Mouse (Mus musculus) E14TG2a.4 (cell line): ENCODE results near the gene Gm45521.

Experiments used
- H3K27me3 ChIP-seq: 2 replicates; pipeline ENCODE4 v1.6.1; 2014; ENCODE audit warnings: low read length, control low read depth; ENCODE audit not compliant: insufficient read depth
- H3K36me3 ChIP-seq: 2 replicates; pipeline ENCODE4 v1.6.1; 2014; ENCODE audit warnings: low read length, control low read depth; ENCODE audit not compliant: insufficient read depth
- H3K4me1 ChIP-seq: replicated peaks from 2 replicates; pipeline ENCODE4 v1.6.1; 2014; ENCODE audit warnings: low read depth, low read length, control low read depth
- H3K4me3 ChIP-seq: replicated peaks from 2 replicates; pipeline ENCODE4 v1.5.1; 2014; ENCODE audit warnings: mild to moderate bottlenecking, low read length
- H3K9me3 ChIP-seq: 2 replicates; pipeline ENCODE4 v1.6.1; 2014; ENCODE audit warnings: low read length, control low read depth
- CTCF ChIP-seq: conservative IDR thresholded peaks from 2 replicates; pipeline ENCODE4 v1.5.1; 2014; ENCODE audit warnings: low read length
- NANOG ChIP-seq: IDR thresholded peaks from 2 replicates; pipeline ENCODE4 v1.6.1; 2014; ENCODE audit warnings: borderline replicate concordance, low read length, mixed read lengths
- POU5F1 ChIP-seq: IDR thresholded peaks from 2 replicates; pipeline ENCODE4 v1.6.1; 2014; ENCODE audit warnings: low read length, borderline replicate concordance

Gene Gm45521

DNA sequence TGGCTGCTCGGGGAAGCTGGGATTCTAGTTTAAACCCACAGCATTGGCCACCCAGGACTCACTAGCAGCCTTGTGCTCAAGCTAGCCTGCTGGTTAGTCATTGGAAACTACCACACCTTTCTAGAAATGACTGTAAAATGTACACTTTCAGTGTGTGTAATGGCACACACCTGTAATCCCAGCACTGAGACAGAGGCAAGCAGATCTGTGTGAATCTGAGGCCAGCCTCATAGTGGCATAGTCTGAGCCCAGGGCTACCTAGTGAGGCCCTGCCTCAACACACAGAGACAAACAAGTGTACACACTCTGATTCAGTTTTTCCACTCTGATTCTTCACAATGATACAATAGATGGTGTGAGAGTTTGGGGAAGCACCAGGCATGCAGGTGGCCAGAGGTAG is 32.3 kb downstream of the Gm45521 start:
- no peak overlapping the region for H3K4me3 ChIP-seq
- TF ChIP-seq CTCF (no peak), POU5F1 (no peak), NANOG (no peak)
- peaks cover under 1% of the 10 kb centered on the region for H3K4me1 ChIP-seq
- no peaks in the 10 kb centered on the region for H3K36me3 ChIP-seq
- no peaks in the 10 kb centered on the region for H3K9me3 ChIP-seq
- H3K27me3 ChIP-seq = peaks cover 8% of the 10 kb centered on the region; the same call in 1 of the 2 replicates

DNA sequence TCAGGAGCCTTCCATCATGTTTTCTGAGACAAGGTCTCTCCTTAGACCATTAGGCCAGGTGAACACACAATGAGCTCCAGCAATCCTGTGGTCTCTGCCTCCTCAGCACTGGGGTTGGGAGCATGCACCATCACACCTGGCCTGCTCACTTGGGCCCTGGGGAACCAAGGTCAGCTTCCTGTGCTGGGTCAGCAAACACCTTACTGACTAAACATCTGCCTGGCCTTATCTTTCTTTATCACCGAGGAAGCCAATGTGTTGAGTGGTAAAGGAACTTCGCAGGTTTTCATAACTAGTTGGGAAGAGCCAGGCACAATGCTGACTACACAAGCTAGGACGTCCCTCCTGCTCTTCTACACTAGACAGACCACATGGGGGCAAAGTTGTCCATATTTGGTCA is 32.9 kb downstream of the Gm45521 start:
- Histone ChIP-seq H3K36me3 (no peaks in the 10 kb centered on the region), H3K4me1 (peaks cover 6% of the 10 kb centered on the region), H3K27me3 (peaks cover 8% of the 10 kb centered on the region; the same call in 1 of the 2 replicates), H3K4me3 (no peak overlapping the region), H3K9me3 (no peaks in the 10 kb centered on the region)
- no peak for TF ChIP-seq POU5F1
- TF ChIP-seq NANOG = no peak
- no peak for TF ChIP-seq CTCF

DNA sequence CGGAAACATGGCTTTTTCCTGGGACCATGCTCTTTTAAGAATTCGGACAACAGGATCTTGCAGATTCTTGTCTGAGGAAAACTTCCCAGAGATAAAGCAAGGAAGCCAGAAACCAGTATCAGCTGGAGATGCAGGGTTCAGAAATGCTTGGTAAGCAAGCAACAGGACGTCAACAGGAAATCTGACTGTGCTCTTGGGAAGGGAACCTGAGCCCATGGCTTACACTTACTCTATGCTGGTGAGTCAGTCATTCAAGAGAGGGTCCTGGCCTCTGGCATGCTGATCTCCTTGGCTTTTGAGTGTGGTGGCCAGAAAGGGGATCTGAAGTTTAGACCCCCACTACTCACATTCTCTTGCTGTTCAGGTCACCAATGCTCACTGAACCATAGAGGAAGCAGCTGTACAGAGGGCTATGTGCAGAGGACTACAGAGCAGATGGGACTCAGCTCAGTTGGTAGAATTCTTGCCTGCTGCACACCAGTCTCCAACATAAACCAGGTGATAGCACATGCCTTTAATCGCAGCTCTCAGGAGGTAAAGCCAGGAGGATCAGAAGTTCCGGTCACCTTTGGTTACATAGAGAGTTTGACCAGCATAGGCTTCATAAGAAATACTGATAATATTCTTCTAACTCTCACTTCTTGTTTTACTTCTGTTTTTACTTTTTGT is 34.2 kb downstream of the Gm45521 start:
- H3K9me3 ChIP-seq = no peaks in the 10 kb centered on the region
- H3K27me3 ChIP-seq = peaks cover 11% of the 10 kb centered on the region; the same call in 1 of the 2 replicates
- TF ChIP-seq POU5F1 (no peak), NANOG (no peak), CTCF (no peak)

DNA sequence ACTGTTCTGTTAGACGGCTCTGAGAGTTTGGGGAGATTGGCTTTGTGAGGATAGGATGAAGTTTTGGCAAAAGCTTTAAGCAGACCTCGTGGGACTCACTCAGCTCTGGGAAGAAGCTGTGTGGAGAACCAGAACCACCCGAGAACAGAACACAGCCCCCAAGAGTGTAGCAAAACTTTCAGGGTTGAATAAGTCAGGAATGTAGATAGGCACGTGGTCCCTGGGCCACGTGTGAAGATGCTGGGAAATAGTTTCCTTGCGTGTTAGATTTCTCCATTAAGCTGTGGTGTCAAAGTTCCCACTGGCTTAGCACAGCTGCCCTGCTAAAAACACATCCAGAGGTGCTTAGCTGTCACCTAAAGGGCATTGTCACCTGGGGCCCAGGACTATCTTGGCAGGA is 35.1 kb downstream of the Gm45521 start:
- Histone ChIP-seq H3K36me3 (no peaks in the 10 kb centered on the region), H3K4me3 (no peak overlapping the region), H3K9me3 (no peaks in the 10 kb centered on the region), H3K27me3 (peaks cover 11% of the 10 kb centered on the region; the same call in 1 of the 2 replicates), H3K4me1 (peaks cover 12% of the 10 kb centered on the region)
- no peak for TF ChIP-seq POU5F1
- TF ChIP-seq CTCF = no peak
- TF ChIP-seq NANOG = no peak

More for the DNA sequence above, 34.2 kb downstream of the Gm45521 start:
- H3K4me3 ChIP-seq = no peak overlapping the region
- H3K36me3 ChIP-seq = no peaks in the 10 kb centered on the region
- H3K4me1 ChIP-seq = peaks cover 6% of the 10 kb centered on the region

DNA sequence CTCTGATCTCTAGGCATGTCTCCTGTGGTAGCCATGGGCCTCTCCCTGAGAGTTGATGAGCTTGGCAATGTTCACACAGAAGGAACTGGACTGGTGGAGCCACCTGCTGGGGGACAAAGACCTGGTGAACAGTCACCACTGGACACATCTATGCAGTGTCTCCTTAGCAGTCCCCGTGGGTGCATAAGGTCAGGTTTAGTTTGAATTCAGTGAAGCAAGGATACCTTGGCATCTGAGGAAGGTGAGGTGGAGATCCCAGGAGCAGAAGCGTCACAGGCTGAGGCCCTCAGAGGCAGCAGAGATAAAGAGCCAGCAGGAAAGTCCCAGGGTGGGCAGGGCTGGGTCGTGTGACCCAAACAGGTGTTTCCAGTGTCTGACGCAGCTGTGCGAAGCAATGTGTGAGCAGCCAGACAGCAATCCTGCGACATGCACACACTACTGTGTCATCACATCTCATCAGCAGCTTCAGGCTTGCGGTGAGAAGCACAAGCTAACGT is 37.2 kb downstream of the Gm45521 start, which contains the start of gene Dnase1l3:
Dnase1l3 (minus strand) TSS at position 303 of the 497 bp plus-strand sequence.
- no peaks in the 10 kb centered on the region for H3K36me3 ChIP-seq
- H3K4me3 ChIP-seq = no peak within 1 kb of the TSS
- TF ChIP-seq NANOG (no peak), CTCF (no peak), POU5F1 (no peak)
- no peaks in the 10 kb centered on the region for H3K9me3 ChIP-seq
- H3K27me3 ChIP-seq = peaks cover 19% of the 10 kb centered on the region
- peaks cover 12% of the 10 kb centered on the region for H3K4me1 ChIP-seq

DNA sequence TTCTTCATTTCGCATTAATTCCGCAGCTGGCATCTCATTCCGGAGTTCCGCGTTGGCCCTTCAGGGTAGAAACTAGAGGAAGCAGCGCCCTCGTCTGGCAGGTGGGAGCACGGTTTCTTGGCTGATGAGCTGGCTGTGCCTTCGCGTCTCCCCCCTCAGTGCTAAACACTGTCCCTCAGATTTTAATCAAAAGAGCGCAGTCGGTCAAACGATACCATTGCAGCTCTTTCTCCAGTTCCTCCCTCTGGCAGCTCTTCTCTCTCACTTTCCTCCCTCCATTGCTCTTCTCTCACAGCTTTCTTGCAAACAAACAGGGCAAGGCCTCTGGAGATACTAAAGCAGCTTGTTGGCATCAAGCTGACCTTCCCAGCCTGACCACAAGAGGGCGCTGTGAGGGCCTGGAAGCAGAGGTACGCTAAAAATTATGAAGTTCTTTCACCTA is 40.2 kb downstream of the Gm45521 start:
- Histone ChIP-seq H3K36me3 (no peaks in the 10 kb centered on the region), H3K27me3 (peaks cover 37% of the 10 kb centered on the region), H3K9me3 (no peaks in the 10 kb centered on the region), H3K4me1 (peaks cover 28% of the 10 kb centered on the region), H3K4me3 (0 out of 2 replicates have a peak overlapping the region, but pooled peaks have one; percentile 8)
- TF ChIP-seq POU5F1 (no peak), CTCF (peak; percentile 88)

DNA sequence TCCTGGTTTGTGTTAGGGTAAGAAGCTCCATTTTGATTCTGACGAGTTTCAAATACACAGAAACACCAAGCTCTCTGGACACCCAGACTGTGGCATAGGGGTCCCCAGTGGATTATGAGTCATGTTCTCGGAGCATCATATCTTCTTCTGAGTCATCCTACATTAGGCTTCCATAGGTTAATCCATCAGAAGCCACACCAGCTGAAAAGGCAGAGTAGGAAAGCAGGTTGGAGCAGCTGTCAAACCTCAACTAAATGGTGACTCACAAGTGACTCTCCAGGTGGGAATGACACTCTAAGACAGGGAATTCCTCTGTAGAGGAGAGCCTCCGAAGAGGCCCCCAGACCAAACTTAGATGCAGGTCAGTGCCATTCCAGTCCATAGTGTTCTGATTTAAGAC is 41.9 kb downstream of the Gm45521 start:
- no peaks in the 10 kb centered on the region for H3K36me3 ChIP-seq
- H3K27me3 ChIP-seq = peaks cover 54% of the 10 kb centered on the region
- peaks cover 4% of the 10 kb centered on the region for H3K9me3 ChIP-seq
- TF ChIP-seq POU5F1 (no peak), NANOG (no peak), CTCF (no peak)
- peaks cover 44% of the 10 kb centered on the region for H3K4me1 ChIP-seq
- H3K4me3 ChIP-seq = no peak overlapping the region

DNA sequence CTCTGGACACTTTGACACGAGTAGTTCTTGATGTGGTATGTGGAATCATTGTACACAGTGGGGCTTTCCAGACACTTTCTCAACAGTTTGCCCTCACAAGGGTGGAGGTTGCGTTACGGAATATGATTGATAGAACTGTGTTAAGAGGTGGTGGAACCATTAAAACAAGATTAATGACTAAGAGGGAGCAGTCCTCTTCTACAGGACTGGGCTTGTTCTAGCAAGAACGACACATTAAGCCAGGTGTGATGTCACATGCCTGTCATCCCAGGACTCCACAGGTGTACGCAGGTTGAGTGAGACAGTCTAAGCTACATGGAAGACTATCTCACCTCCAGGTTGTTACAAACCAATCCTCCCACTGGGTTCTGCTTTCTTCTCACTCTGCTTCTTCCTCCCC is 42.3 kb downstream of the Gm45521 start:
- Histone ChIP-seq H3K4me1 (peaks cover 43% of the 10 kb centered on the region), H3K4me3 (no peak overlapping the region), H3K27me3 (peaks cover 58% of the 10 kb centered on the region), H3K36me3 (no peaks in the 10 kb centered on the region), H3K9me3 (peaks cover 8% of the 10 kb centered on the region)
- TF ChIP-seq NANOG (no peak), CTCF (no peak), POU5F1 (no peak)
